Mouse (Mus musculus): ENCODE results near the gene Hemk1.

The Hemk1 gene

GRCm38 (mm10) chr9:107343146-107343943 lies 5.2 kb upstream of the Hemk1 start:
- no peak for DNase-seq (ENCODE audit: low read depth, low spot score)

GRCm38 (mm10) chr9:107342201-107342709 lies 4.1 kb upstream of the Hemk1 start:
- no peak for DNase-seq (ENCODE audit: low read depth, low spot score)

GRCm38 (mm10) chr9:107340911-107341645 lies 2.9 kb upstream of the Hemk1 start:
- DNase-seq (ENCODE audit: low read depth, low spot score): no peak

- peak; percentile 36 for DNase-seq (ENCODE audit: low read depth, low spot score)
These were observed 2.2 kb upstream of the Hemk1 start, which contains the start of gene 6430571L13Rik for GRCm38 (mm10) chr9:107340267-107340859. 6430571L13Rik (plus strand) TSS chr9:107340602.

- no peak for DNase-seq (ENCODE audit: low read depth, low spot score)
These were observed 1.8 kb downstream of the Hemk1 start for GRCm38 (mm10) chr9:107336386-107336785.

GRCm38 (mm10) chr9:107335909-107336308 lies 2.2 kb downstream of the Hemk1 start:
- DNase-seq (ENCODE audit: low read depth, low spot score): peak; percentile 63

- DNase-seq (ENCODE audit: low read depth, low spot score): no peak
These were observed 3.1 kb downstream of the Hemk1 start for GRCm38 (mm10) chr9:107335046-107335445.

GRCm38 (mm10) chr9:107334356-107334755 lies 3.8 kb downstream of the Hemk1 start:
- no peak for DNase-seq (ENCODE audit: low read depth, low spot score)

- DNase-seq (ENCODE audit: low read depth, low spot score): no peak
These were observed 4.5 kb downstream of the Hemk1 start for GRCm38 (mm10) chr9:107333686-107334085.

- DNase-seq (ENCODE audit: low read depth, low spot score): no peak
These were observed 7.4 kb downstream of the Hemk1 start for GRCm38 (mm10) chr9:107330791-107331190.

- no peak for DNase-seq (ENCODE audit: low read depth, low spot score)
These were observed 10.1 kb downstream of the Hemk1 start for GRCm38 (mm10) chr9:107327879-107328620.

- DNase-seq (ENCODE audit: low read depth, low spot score): no peak
These were observed 12.2 kb downstream of the Hemk1 start for GRCm38 (mm10) chr9:107325904-107326303.

- DNase-seq (ENCODE audit: low read depth, low spot score): no peak
These were observed 13.2 kb downstream of the Hemk1 start for GRCm38 (mm10) chr9:107324799-107325561.

GRCm38 (mm10) chr9:107323558-107323957 lies 14.6 kb downstream of the Hemk1 start:
- DNase-seq (ENCODE audit: low read depth, low spot score): no peak

- DNase-seq (ENCODE audit: low read depth, low spot score): no peak
These were observed 15.6 kb downstream of the Hemk1 start for GRCm38 (mm10) chr9:107322461-107323050.

- no peak for DNase-seq (ENCODE audit: low read depth, low spot score)
These were observed 22.4 kb downstream of the Hemk1 start for GRCm38 (mm10) chr9:107315791-107316190.

GRCm38 (mm10) chr9:107313926-107314325 lies 24.2 kb downstream of the Hemk1 start:
- no peak for DNase-seq (ENCODE audit: low read depth, low spot score)

- peak; percentile 47 for DNase-seq (ENCODE audit: low read depth, low spot score)
These were observed 25.2 kb downstream of the Hemk1 start for GRCm38 (mm10) chr9:107312811-107313584.

- DNase-seq (ENCODE audit: low read depth, low spot score): no peak
These were observed 28.6 kb downstream of the Hemk1 start for GRCm38 (mm10) chr9:107309600-107309999.

GRCm38 (mm10) chr9:107309171-107309570 lies 29.0 kb downstream of the Hemk1 start:
- DNase-seq (ENCODE audit: low read depth, low spot score): no peak
